Mouse (Mus musculus) NIH3T3 (cell line): ENCODE data around the gene Anxa9.
"Not testable (repeated sequence)": the region's sequence is repeated elsewhere in the genome, so short reads cannot be mapped to it uniquely, and the experiment has no call there.

Experiments used
- DNase-seq: peaks from one replicate; pipeline ENCODE4 v3.0.0-alpha.2; 2012; ENCODE audit warnings: low read depth

The Anxa9 gene

GRCm38 (mm10) chr3:95307100-95307499 is at the start of gene Anxa9:
TSS of gene Anxa9 (minus strand) at chr3:95307176.
- no peak for DNase-seq

GRCm38 (mm10) chr3:95355911-95356544 is 49.1 kb upstream of the Anxa9 start:
- not testable (repeated sequence) for DNase-seq

GRCm38 (mm10) chr3:95349491-95349890 is 42.5 kb upstream of the Anxa9 start:
- DNase-seq: peak; percentile 57

GRCm38 (mm10) chr3:95348343-95348742 is 41.4 kb upstream of the Anxa9 start:
- not testable (repeated sequence) for DNase-seq

- DNase-seq: no peak
These were observed 39.5 kb upstream of the Anxa9 start for GRCm38 (mm10) chr3:95346454-95346853.

- DNase-seq: not testable (repeated sequence)
These were observed 36.5 kb upstream of the Anxa9 start for GRCm38 (mm10) chr3:95343356-95344000.

GRCm38 (mm10) chr3:95338251-95338650 is 31.3 kb upstream of the Anxa9 start:
- DNase-seq: no peak

- no peak for DNase-seq
These were observed 30.4 kb upstream of the Anxa9 start for GRCm38 (mm10) chr3:95337345-95337744.

GRCm38 (mm10) chr3:95331528-95331927 is 24.6 kb upstream of the Anxa9 start:
- DNase-seq: no peak

- DNase-seq: no peak
These were observed 21.9 kb upstream of the Anxa9 start for GRCm38 (mm10) chr3:95328803-95329404.

GRCm38 (mm10) chr3:95324454-95325144 is 17.6 kb upstream of the Anxa9 start:
- DNase-seq: peak; percentile 33

- DNase-seq: no peak
These were observed 16.5 kb upstream of the Anxa9 start for GRCm38 (mm10) chr3:95323429-95323828.

GRCm38 (mm10) chr3:95319701-95320625 is 13.0 kb upstream of the Anxa9 start:
- no peak for DNase-seq

GRCm38 (mm10) chr3:95319110-95319509 is 12.1 kb upstream of the Anxa9 start:
- DNase-seq: no peak

GRCm38 (mm10) chr3:95318548-95318947 is 11.6 kb upstream of the Anxa9 start:
- peak; percentile 48 for DNase-seq

- peak; percentile 82 for DNase-seq
These were observed 10.6 kb upstream of the Anxa9 start for GRCm38 (mm10) chr3:95317414-95318080.

GRCm38 (mm10) chr3:95315844-95316550 is 9.0 kb upstream of the Anxa9 start:
- no peak for DNase-seq

- DNase-seq: peak; percentile 95
These were observed 8.3 kb upstream of the Anxa9 start for GRCm38 (mm10) chr3:95315094-95315843.

- DNase-seq: no peak
These were observed 7.6 kb upstream of the Anxa9 start, which contains the start of gene Cers2 for GRCm38 (mm10) chr3:95314486-95315093. TSS of gene Cers2 (plus strand) at chr3:95314791.
